Mouse (Mus musculus) hindbrain, postnatal 0 days (tissue): Measurements from ENCODE around the gene Ran. TPM values are rescaled to one million over a fixed set of nuclear protein-coding genes. Genes with fewer than 3 reads are reported as not detected.
"Not testable (repeated sequence)": the region's sequence is repeated elsewhere in the genome, so short reads cannot be mapped to it uniquely, and the experiment has no call there.

Experiments
- ATAC-seq: fragments of 200-750 bp; cut with Nextera tagmentation; 2 replicates; pipeline ENCODE4 v1.8.0; 2017; ENCODE audit warnings: mild to moderate bottlenecking, moderate TSS enrichment, moderate library complexity
- DNase-seq: peaks from one replicate; pipeline ENCODE4 v3.0.0-alpha.2; 2015; ENCODE audit warnings: low spot score
- H3K27ac ChIP-seq: fragments of 300-500 bp; sonication (generic); 2 replicates; pipeline ENCODE4 v1.5.1; 2014; ENCODE audit warnings: mild to moderate bottlenecking
- H3K27me3 ChIP-seq: fragments of 300-500 bp; sonication (generic); 2 replicates; pipeline ENCODE4 v1.6.1; 2014; ENCODE audit warnings: low read length, mixed read lengths; ENCODE audit not compliant: insufficient read depth
- H3K36me3 ChIP-seq: fragments of 300-500 bp; sonication (generic); 2 replicates; pipeline ENCODE4 v1.6.1; 2014; ENCODE audit warnings: low read length, mixed read lengths; ENCODE audit not compliant: insufficient read depth
- H3K4me1 ChIP-seq: fragments of 300-500 bp; sonication (generic); 2 replicates; pipeline ENCODE4 v1.6.1; 2014; ENCODE audit warnings: antibody characterized with exemption, low read length, mixed read lengths; ENCODE audit not compliant: insufficient read depth
- H3K4me2 ChIP-seq: fragments of 300-500 bp; sonication (generic); 2 replicates; pipeline ENCODE4 v1.6.1; 2014; ENCODE audit warnings: low read depth, mild to moderate bottlenecking, low read length, moderate library complexity, mixed read lengths
- H3K4me3 ChIP-seq: fragments of 300-500 bp; sonication (generic); 2 replicates; pipeline ENCODE4 v1.5.1; 2014; ENCODE audit warnings: low read length
- H3K9ac ChIP-seq: fragments of 300-500 bp; sonication (generic); replicated peaks from 2 replicates; pipeline ENCODE4 v1.6.1; 2014; ENCODE audit warnings: mild to moderate bottlenecking, low read length, moderate library complexity, mixed read lengths
- H3K9me3 ChIP-seq: fragments of 300-500 bp; sonication (generic); 2 replicates; pipeline ENCODE4 v1.6.1; 2016; ENCODE audit warnings: low read length, mixed read lengths
- CTCF ChIP-seq: IDR thresholded peaks from 2 replicates; pipeline ENCODE4 v1.5.1; 2016; ENCODE audit warnings: antibody characterized with exemption, control low read depth, low read depth
- WGBS: fragments of 180-500 bp; shearing (Covaris S2); extraction: QIAGEN DNeasy Blood & Tissue Kit; methylation state at CpG from one replicate; pipeline ENCODE4 v1.1.7; 2014; 5-methylcytosine and 5-hydroxymethylcytosine counted together
- polyA plus RNA-seq: library from polyadenylated mRNA; unstranded; fragments of >200 nt; fragmentation: Nextera tagmentation; extraction: Ambion mirVana; gene quantifications from 2 replicates; pipeline ENCODE4 v1.2.1, GENCODE M21; 2015
- total RNA-seq: library from RNA; depleted of rRNA; stranded (reverse); fragments of >200 nt; gene quantifications from 2 replicates; pipeline ENCODE4 v1.2.3, GENCODE M21; 2014; rRNA removed

Gene Ran
- total RNA-seq (156 and 159 TPM in 2 replicates), polyA plus RNA-seq (304 and 314 TPM in 2 replicates)

DNA sequence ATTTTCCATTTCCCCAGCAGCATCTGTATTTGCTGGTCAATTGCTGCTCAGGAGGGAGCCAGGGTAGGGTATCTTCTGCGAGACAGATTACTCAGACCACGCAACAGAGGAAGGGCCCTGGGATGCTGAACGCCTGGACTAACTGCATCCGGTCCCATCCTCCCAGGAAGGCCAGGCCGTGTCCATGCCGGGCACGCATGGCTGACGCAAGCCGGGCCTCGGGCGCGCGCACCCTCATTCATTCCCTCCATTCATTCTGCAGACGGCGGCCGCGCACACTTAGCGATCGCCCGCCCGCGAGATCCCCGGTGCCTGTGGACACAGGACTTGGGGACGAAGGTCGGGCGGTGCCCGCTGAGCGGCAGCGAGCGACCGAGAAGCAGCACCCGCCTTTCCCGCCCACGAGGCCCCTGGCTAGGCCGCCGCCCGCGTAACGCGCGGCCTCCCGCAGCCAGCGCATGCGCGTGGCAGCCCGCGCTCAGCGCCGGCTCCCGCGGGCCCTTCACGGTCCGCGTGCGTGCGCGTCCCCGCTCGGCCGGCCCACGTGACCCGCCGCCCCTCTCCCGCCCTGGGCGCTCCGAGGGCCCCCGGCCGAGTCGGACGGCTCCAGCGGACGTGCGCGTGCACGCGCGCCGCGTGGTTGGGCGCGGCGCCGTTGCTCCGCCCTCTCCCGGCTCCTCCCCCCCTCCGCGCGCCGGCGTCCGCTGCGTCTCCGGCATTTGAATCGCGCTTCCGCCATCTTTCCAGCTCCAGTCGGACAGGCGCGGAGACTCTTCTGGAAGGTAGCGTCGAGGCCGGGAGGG is at the start of gene Ran:
TSS of gene Ran (plus strand) at position 573 of the 803 bp plus-strand sequence.
- TF ChIP-seq CTCF = no peak
- 0 out of 2 replicates have a peak, but pooled peaks cover 4% of the 10 kb centered on the region for H3K4me1 ChIP-seq
- no peaks in the 10 kb centered on the region for H3K27me3 ChIP-seq
- H3K9ac ChIP-seq = peak within 1 kb of the TSS; percentile 79
- DNase-seq = peak; percentile 99
- peak; percentile 92 for ATAC-seq
- under 1% methylated on average over 69 of the region's 102 CpGs for WGBS
- peak within 1 kb of the TSS; percentile 95 for H3K27ac ChIP-seq
- H3K9me3 ChIP-seq = no peaks in the 10 kb centered on the region
- H3K4me3 ChIP-seq = peak within 1 kb of the TSS; percentile 82
- H3K36me3 ChIP-seq = no peaks in the 10 kb centered on the region; the same call in 1 of the 2 replicates
- H3K4me2 ChIP-seq = peak within 1 kb of the TSS; percentile 60

DNA sequence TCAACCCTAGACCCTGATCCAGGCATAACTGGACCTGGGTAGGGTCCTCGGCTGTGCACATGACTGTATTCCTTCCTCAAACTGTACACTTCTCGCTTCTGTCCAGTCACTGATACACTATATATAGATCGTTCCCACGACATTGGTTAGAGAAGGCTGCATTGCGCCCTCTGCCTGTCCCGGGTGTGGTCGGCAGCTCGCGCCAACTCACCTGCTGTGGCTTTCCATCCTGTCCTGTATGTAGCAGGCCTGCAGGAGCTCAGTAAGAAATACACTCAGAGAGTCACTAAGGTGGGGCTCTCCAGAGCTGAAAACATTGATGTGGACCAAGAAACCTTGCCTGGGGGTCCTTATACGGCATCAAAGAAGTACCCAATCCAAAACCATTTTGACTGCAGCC is 49.0 kb upstream of the Ran start:
- Histone ChIP-seq H3K4me3 (no peak overlapping the region), H3K36me3 (no peaks in the 10 kb centered on the region), H3K4me1 (no peaks in the 10 kb centered on the region), H3K4me2 (0 out of 2 replicates have a peak overlapping the region, but pooled peaks have one; percentile 10), H3K27ac (no peak overlapping the region), H3K9ac (no peak overlapping the region), H3K27me3 (no peaks in the 10 kb centered on the region), H3K9me3 (no peaks in the 10 kb centered on the region)
- 72% methylated on average over 10 of the region's 10 CpGs for WGBS
- no peak for ATAC-seq
- DNase-seq = no peak
- TF ChIP-seq CTCF = no peak; the same call in 1 of the 2 replicates

DNA sequence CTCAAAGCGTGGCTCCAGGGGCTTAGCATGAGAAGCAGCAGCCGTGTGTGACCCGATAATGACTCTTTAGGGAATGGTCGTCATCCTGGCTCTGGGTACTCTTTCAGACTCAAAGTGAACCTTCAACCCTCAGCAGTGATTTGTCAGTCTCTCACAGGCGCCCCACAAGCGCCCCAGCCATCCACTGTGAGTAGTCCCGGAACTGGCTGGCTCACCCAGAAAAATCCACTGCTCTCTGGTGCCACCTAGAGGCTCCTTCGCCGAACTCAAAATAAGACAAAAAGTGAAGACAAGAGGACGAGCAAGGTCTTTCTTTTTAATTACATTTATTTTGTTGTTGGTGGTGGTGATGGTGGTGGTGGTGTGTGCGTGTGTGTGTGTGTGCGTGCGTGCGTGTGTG is 48.6 kb upstream of the Ran start:
- Histone ChIP-seq H3K9me3 (no peaks in the 10 kb centered on the region), H3K27me3 (no peaks in the 10 kb centered on the region), H3K27ac (no peak overlapping the region), H3K4me1 (no peaks in the 10 kb centered on the region), H3K9ac (no peak overlapping the region), H3K4me3 (no peak overlapping the region), H3K36me3 (no peaks in the 10 kb centered on the region), H3K4me2 (0 out of 2 replicates have a peak overlapping the region, but pooled peaks have one; percentile 10)
- TF ChIP-seq CTCF = peak; percentile 84
- DNase-seq = peak; percentile 86
- peak; percentile 53; the same call in 1 of the 2 replicates for ATAC-seq
- 20% methylated on average over 14 of the region's 14 CpGs for WGBS

- ATAC-seq = peak; percentile 51; the same call in 1 of the 2 replicates
- H3K27me3 ChIP-seq = no peaks in the 10 kb centered on the region
- TF ChIP-seq CTCF = peak; percentile 83
- H3K36me3 ChIP-seq = no peaks in the 10 kb centered on the region
- WGBS = 11% methylated on average over 4 of the region's 4 CpGs
- H3K4me2 ChIP-seq = no peak overlapping the region
- H3K27ac ChIP-seq = no peak overlapping the region
- H3K4me3 ChIP-seq = no peak overlapping the region
- H3K9me3 ChIP-seq = no peaks in the 10 kb centered on the region
- H3K9ac ChIP-seq = no peak overlapping the region
- no peaks in the 10 kb centered on the region for H3K4me1 ChIP-seq
- peak; percentile 74 for DNase-seq
Measured at GRCm38 (mm10) chr5:128976266-128976665, 43.6 kb upstream of the Ran start.

GRCm38 (mm10) chr5:128977466-128977865 is 42.4 kb upstream of the Ran start:
- 79% methylated on average over 1 of the region's 1 CpGs for WGBS
- H3K9me3 ChIP-seq, H3K4me1 ChIP-seq, ATAC-seq, H3K9ac ChIP-seq, H3K4me3 ChIP-seq, DNase-seq, H3K27ac ChIP-seq, H3K27me3 ChIP-seq, H3K36me3 ChIP-seq, H3K4me2 ChIP-seq: not testable (repeated sequence)

DNA sequence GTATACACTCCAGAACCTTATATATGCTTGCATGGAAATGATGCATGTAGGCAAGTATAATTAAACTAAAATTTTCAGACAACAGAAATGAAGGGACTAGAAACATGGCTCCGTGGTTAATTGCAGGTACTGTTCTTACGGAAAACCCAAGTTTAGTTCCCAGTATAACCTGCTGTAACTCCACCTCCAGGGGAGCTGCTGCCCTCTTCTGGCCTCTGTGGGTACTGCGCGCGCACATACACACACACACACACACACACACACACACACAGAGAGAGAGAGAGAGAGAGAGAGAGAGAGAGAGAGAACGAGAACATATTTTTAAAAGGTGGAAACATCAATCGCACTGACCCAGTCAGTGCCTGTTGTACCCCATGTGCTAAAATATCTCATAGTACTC is 40.9 kb upstream of the Ran start:
- peak; percentile 23; the same call in 1 of the 2 replicates for TF ChIP-seq CTCF
- ATAC-seq (no peak), DNase-seq (no peak)
- H3K36me3 ChIP-seq = no peaks in the 10 kb centered on the region
- H3K27ac ChIP-seq = no peak overlapping the region
- H3K27me3 ChIP-seq = no peaks in the 10 kb centered on the region
- H3K4me3 ChIP-seq = no peak overlapping the region
- no peaks in the 10 kb centered on the region for H3K9me3 ChIP-seq
- no peak overlapping the region for H3K9ac ChIP-seq
- H3K4me1 ChIP-seq = no peaks in the 10 kb centered on the region
- H3K4me2 ChIP-seq = no peak overlapping the region
- WGBS = 95% methylated on average over 7 of the region's 7 CpGs

- DNase-seq (no peak), ATAC-seq (no peak)
- WGBS = 76% methylated on average over 7 of the region's 7 CpGs
- no peak overlapping the region for H3K4me2 ChIP-seq
- H3K27me3 ChIP-seq = no peaks in the 10 kb centered on the region
- no peak for TF ChIP-seq CTCF
- no peaks in the 10 kb centered on the region; the same call in 1 of the 2 replicates for H3K36me3 ChIP-seq
- H3K9me3 ChIP-seq = no peaks in the 10 kb centered on the region
- H3K27ac ChIP-seq = no peak overlapping the region
- no peak overlapping the region for H3K9ac ChIP-seq
- no peak overlapping the region for H3K4me3 ChIP-seq
- H3K4me1 ChIP-seq = no peaks in the 10 kb centered on the region
Measured at GRCm38 (mm10) chr5:128980857-128981256, 39.0 kb upstream of the Ran start.
